Mouse (Mus musculus): Measurements from ENCODE around the gene Pcsk7. TPM values are rescaled to one million over a fixed set of nuclear protein-coding genes. Genes with fewer than 3 reads are reported as not detected.

The Pcsk7 gene
- polyA plus RNA-seq, 1 experiment = 53.0 TPM

GRCm38 (mm10) chr9:45961855-45962254 lies 55.6 kb downstream of the Pcsk7 start:
- DNase-seq (ENCODE audit: low read depth) = no peak

GRCm38 (mm10) chr9:45963577-45963976 lies 57.3 kb downstream of the Pcsk7 start:
- DNase-seq (ENCODE audit: low read depth) = no peak

GRCm38 (mm10) chr9:45976884-45977283 lies 70.6 kb downstream of the Pcsk7 start:
- DNase-seq (ENCODE audit: low read depth) = no peak

Other genes starting within 250 kb of the Pcsk7 start
- gene Cep164, start 77.8 kb upstream of the Pcsk7 start, polyA plus RNA-seq (2012; rRNA removed) = 22.6 and 24.5 TPM in 2 replicates
- gene Bace1, start 67.9 kb upstream of the Pcsk7 start, polyA plus RNA-seq (2012; rRNA removed) = 24.4 and 28.1 TPM in 2 replicates
- 15.1 and 17.7 TPM in 2 replicates for gene Rnf214, start 414 bp downstream of the Pcsk7 start, polyA plus RNA-seq (2012; rRNA removed)
- gene Tagln, start 29.6 kb downstream of the Pcsk7 start, polyA plus RNA-seq (2012; rRNA removed) = 310 and 445 TPM in 2 replicates
- gene Sidt2, start 48.8 kb downstream of the Pcsk7 start, polyA plus RNA-seq (2012; rRNA removed) = 698 and 957 TPM in 2 replicates
- 30.7 and 31.7 TPM in 2 replicates for gene Pafah1b2, start 106.2 kb downstream of the Pcsk7 start, polyA plus RNA-seq (2012; rRNA removed)
- 11.7 and 21.0 TPM in 2 replicates for gene Sik3, start 106.3 kb downstream of the Pcsk7 start, polyA plus RNA-seq (2012; rRNA removed)

All from gonadal fat pad, adult 2 months (tissue).